Mouse (Mus musculus): ENCODE data around the gene Ero1lb. TPM values are rescaled to one million over a fixed set of nuclear protein-coding genes. Genes with fewer than 3 reads are reported as not detected.
"Not testable (repeated sequence)": the region's sequence is repeated elsewhere in the genome, so short reads cannot be mapped to it uniquely, and the experiment has no call there.

Gene Ero1lb
- polyA plus RNA-seq, 1 experiment from 2014 or later: 7.7 TPM

DNA sequence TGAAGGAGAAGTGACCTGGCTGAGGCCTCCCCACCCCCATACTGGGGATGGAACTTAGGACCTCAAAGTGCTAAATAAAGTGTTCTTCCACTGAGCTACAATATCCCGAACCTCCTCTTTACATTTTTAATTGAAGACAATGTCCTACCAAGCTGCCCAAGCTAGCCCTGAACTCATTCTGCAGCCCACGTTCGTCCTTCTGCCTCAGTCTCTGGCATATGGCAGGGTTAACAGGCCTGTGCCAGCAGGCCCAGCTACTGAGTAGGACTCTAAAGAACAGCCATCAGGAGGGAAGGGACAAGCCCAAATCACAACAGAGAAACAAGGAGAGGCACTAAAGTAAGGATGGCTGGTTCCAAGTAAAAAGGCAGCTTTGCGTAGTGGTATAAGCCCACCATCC lies 77.1 kb downstream of the Ero1lb start:
- H3K4me3 ChIP-seq (replicated peaks); H3K27ac ChIP-seq; ATAC-seq (replicated peaks; ENCODE audit: low FRiP score); H3K4me2 ChIP-seq; H3K36me3 ChIP-seq; H3K9ac ChIP-seq; H3K4me1 ChIP-seq; H3K27me3 ChIP-seq; H3K9me3 ChIP-seq (replicated peaks): not testable (repeated sequence)
- WGBS: 84% methylated on average over 4 of the region's 4 CpGs

GRCm38 (mm10) chr13:12646676-12647075 lies 81.0 kb downstream of the Ero1lb start:
- H3K4me3 ChIP-seq (replicated peaks); H3K9me3 ChIP-seq (replicated peaks); H3K27ac ChIP-seq; H3K36me3 ChIP-seq; H3K4me2 ChIP-seq; H3K4me1 ChIP-seq; H3K9ac ChIP-seq; H3K27me3 ChIP-seq; ATAC-seq (replicated peaks; ENCODE audit: low FRiP score): not testable (repeated sequence)
- WGBS: 77% methylated on average over 5 of the region's 5 CpGs

GRCm38 (mm10) chr13:12650020-12650876 lies 84.6 kb downstream of the Ero1lb start:
- not testable (repeated sequence) for H3K27me3 ChIP-seq; H3K9me3 ChIP-seq (replicated peaks); H3K36me3 ChIP-seq; H3K4me1 ChIP-seq; H3K27ac ChIP-seq
- H3K4me2 ChIP-seq: peak overlapping the region; percentile 61
- peak overlapping the region; percentile 49 for H3K4me3 ChIP-seq (replicated peaks)
- peak; percentile 94 for ATAC-seq (replicated peaks; ENCODE audit: low FRiP score)
- H3K9ac ChIP-seq: peak overlapping the region; percentile 42; the same call in 1 of the 2 replicates
- WGBS: under 1% methylated on average over 61 of the region's 79 CpGs

DNA sequence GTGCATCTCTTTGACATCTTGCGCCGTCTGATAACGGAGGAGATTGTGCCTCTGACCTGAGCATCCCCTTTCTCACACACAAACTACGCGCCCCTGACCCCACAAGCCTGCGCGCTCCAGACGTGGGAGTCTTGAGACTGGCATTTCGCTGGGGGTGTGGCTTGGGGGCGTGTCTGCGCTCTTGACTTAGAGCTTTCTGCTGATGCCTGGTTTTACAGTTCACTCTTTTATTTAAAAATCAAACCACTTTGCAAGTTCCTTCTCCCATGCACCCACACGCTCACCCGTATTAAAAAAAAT lies 85.2 kb downstream of the Ero1lb start:
- H3K27ac ChIP-seq, H3K27me3 ChIP-seq: not testable (repeated sequence)
- under 1% methylated on average over 13 of the region's 13 CpGs for WGBS

More for the DNA sequence above, 85.2 kb downstream of the Ero1lb start:
- not testable (repeated sequence) for H3K9me3 ChIP-seq (replicated peaks); H3K9ac ChIP-seq; H3K36me3 ChIP-seq; H3K4me1 ChIP-seq
- ATAC-seq (replicated peaks; ENCODE audit: low FRiP score): peak; percentile 86
- Histone ChIP-seq H3K4me3 (replicated peaks) (peak overlapping the region; percentile 49), H3K4me2 (peak overlapping the region; percentile 61)

Other genes starting within 250 kb of the Ero1lb start
- gene Actn2, start 225.1 kb upstream of the Ero1lb start, polyA plus RNA-seq (2015; fragmentation: Nextera tagmentation; extraction: Ambion mirVana): 21.0 and 36.4 TPM in 2 replicates
- gene Heatr1, start 170.8 kb upstream of the Ero1lb start, polyA plus RNA-seq (2015; fragmentation: Nextera tagmentation; extraction: Ambion mirVana): 21.3 and 22.0 TPM in 2 replicates
- 20.4 and 22.5 TPM in 2 replicates for gene Lgals8, start 100.9 kb upstream of the Ero1lb start, polyA plus RNA-seq (2015; fragmentation: Nextera tagmentation; extraction: Ambion mirVana)
- gene Edaradd, start 45.4 kb upstream of the Ero1lb start, polyA plus RNA-seq (2015; fragmentation: Nextera tagmentation; extraction: Ambion mirVana): 2.4 TPM in 2 replicates
- 0.83 TPM in 1 of 2 replicates, not detected in the other for gene Prl2c3, start 234.2 kb downstream of the Ero1lb start, polyA plus RNA-seq (2015; fragmentation: Nextera tagmentation; extraction: Ambion mirVana)